Mouse (Mus musculus) right cerebral cortex, adult 18-20 months (tissue): ENCODE results near the gene Vmn1r211.
A peak's percentile ranks its signal among the peaks of the same experiment; 100 is the strongest.
"Not testable (repeated sequence)": the region's sequence is repeated elsewhere in the genome, so short reads cannot be mapped to it uniquely, and the experiment has no call there.

ENCODE experiments used
- DNase-seq: peaks from one replicate; pipeline ENCODE4 v3.0.0; 2022; ENCODE audit warnings: mixed read lengths

Vmn1r211 gene

DNA sequence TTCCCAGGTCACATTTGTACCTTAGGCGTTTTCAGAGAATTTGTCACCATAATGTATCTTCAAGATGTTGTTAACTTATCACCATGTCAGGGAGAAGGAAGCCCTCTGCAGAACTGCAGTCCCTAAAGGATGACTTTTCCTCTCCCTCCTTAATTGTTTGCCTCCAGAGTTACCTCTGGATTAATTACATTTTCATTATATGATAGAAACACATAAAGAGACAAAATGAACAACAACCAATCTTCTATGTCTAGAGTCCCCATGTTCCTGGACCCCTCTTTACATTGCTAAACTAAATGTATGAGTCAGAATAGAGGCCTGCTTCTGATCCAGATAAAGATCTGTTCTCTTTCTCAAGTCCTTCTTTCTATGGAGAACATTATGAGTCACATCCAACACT lies at the start of gene Vmn1r211:
Gene Vmn1r211 (minus strand): TSS at position 101 of the 400 bp plus-strand sequence.
- no peak for DNase-seq

DNA sequence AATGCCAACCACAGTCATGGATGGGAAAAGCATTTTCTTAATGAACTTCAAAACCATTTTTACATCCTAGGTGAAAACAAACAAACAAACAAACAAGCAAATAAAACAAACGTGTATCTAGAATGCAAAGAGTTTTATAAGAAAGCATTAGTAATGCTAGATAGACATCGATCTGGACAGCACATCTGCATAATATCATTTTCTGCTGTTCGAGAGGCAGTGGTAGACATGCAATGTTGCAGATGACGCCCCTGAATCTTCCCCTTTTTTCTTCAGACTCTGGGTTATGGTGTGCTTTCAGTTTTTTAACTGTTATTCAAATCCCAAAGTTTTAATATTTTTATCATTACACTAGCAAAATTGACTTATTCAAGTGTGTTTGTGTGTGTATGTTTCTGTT lies 26.7 kb upstream of the Vmn1r211 start, which contains the start of gene Vmn1r212:
Gene Vmn1r212 (minus strand): TSS at position 101 of the 400 bp plus-strand sequence.
- DNase-seq, result no peak

DNA sequence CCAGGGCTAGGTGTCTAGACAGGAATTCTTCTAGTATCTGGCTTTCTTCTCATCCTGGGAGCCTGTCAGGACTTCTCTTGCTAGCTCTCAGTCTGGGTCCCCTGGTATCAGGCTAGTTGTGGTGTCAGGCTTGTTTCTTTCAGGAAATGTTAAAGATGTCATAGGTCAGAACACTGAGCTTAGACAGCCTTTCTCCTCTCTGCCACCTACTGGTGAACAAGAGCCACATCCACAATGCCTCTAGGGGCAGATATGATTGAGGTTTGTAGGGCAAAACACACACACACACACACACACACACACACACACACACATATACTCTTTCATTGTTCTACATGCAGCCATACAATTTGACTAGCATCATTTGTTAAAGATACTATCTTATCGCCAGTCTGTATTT lies 21.9 kb upstream of the Vmn1r211 start:
- no peak for DNase-seq

DNA sequence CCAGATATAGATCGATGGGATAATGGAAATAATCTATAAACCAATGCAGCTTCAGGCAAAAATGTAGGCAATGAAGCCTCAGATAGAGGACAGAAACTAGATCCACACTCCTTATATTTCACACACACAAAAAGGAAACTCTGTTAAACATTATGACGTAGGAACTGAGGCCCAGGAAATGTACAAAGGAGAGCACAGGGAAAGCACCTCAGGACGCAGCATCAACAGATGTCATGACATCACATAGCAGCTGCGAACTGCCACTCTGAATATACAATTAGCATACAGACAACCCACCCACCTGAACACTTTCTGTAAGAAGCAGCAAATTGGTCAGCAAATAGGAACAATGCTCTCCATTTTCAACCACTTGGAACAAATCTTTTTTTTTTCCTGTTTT lies 2.6 kb downstream of the Vmn1r211 start:
- DNase-seq, result no peak

DNA sequence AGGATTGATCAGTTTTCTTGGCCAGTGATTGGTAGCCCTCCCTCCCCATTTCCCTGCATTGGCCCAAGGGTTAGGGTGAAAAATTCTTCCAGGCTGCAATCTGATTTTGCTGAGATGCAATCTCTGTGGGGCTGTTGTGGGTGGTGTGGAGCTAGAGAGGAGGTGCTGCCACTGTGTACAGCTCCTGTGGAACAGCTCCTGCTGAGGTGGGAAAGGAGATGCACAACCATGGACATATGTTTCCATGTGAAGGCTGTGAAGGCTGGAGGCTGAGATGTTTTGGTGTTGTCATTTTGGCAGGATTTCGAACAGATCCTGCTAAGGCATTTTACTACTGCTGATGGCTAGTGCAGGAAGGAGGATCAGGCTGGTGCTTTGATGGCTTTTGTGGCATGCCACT lies 10.6 kb downstream of the Vmn1r211 start:
- peak; percentile 9 for DNase-seq

DNA sequence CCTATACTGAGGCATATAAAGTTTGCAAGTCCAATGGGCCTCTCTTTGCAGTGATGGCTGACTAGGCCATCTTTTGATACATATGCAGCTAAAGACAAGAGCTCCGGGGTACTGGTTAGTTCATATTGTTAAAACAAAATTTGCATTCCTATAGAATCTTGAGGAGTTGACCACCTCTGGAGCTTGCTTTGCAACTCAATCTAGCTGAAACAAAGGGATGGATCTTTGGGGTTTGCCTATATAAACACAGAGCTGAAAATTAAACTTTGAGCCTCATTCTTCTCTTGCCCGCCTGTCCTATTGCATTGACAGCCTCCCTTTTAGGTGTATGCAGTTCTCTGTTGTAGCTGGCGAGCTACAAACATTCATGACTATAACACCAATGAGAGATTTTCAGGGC lies 13.1 kb downstream of the Vmn1r211 start:
- DNase-seq, result not testable (repeated sequence)

DNA sequence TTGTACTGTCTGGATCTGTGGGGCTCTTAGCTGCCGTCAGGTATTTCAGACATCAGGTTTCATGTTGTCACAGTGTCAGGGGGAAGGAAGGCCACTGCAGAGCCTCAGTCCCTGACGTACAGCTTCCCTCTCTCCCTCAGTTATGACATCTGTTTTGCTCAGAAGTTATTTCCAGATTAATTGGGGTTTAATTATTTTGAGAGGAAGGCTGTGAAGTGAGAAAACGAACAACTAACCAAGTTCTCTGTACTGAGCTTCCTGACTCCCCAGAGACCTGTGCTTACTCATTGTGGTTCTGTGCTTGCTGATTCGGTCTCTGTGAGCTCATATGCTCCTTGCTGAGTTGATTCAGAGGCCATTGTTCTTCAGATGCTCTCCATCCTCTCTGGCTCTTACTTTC lies 26.1 kb downstream of the Vmn1r211 start, which contains the start of gene Vmn1r210:
Gene Vmn1r210 (minus strand): TSS at position 101 of the 400 bp plus-strand sequence.
- no peak for DNase-seq

DNA sequence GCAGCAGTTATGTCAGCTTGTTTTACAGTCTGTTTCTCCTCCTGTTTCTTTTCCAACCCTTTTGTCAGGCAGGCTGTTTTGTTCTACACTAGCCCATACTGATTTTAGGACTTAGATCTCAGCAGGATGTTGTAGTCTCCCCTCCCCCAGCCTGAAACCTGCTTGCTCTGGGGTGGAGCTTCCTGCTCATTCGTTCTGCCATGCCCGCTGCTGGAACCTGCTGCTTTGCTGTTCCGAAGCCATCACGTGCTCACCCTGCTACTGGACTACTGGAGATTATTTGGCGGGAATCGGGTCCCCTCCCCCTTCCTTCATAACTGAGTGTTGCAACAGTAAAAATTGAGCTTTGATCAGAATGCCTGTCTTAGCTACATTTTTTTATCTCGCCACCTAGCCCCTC lies 28.0 kb downstream of the Vmn1r211 start:
- DNase-seq, result not testable (repeated sequence)

DNA sequence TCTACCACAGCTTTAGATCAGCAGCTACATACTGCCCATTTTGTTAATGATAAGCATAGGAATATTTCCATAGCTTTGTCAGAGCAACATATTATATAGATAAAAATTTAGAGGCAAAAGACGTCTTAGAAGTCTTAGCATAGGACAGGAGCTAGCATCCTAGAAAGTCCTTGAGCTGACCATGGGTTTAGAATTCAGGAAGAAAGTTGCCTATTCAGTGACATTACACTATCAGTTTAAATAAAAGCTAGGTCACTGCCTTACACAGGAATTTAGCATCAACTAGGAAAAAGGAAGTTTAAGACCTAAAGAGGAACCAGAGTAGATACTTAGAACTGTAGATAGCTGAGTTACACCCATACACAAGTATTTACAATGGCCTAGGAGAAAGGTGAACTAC lies 35.8 kb downstream of the Vmn1r211 start:
- not testable (repeated sequence) for DNase-seq

DNA sequence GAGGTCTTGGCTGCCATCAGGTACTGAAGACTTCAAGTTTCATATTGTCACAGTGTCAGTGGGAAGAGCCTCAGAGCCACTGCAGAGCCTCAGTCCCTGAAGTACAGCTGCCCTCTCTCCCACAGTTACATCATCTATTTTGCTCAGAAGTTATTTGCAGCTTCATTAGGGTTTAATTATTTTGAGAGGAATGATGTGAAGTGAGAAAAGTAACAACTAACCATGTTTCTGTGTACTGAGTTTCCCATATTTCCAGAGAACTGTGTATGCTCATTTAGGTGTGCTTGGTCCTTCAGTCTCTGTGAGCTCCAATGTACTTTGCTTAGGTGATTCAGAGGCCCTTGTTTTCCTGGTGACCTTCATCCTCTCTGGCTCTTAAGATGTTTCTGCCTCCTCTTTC lies 47.8 kb downstream of the Vmn1r211 start, which contains the start of gene Vmn1r209:
Gene Vmn1r209 (minus strand): TSS at position 101 of the 400 bp plus-strand sequence.
- DNase-seq, result not testable (repeated sequence)
